Mouse (Mus musculus) G1E (cell line): Measurements from ENCODE around the gene Irf1. TPM values are rescaled to one million over a fixed set of nuclear protein-coding genes. Genes with fewer than 3 reads are reported as not detected.

Source experiments
- ATAC-seq: 2 replicates; pipeline ENCODE4 v1.8.0; 2016; ENCODE audit warnings: mild to moderate bottlenecking; ENCODE audit not compliant: insufficient number of reproducible peaks, poor library complexity, low FRiP score, severe bottlenecking; ENCODE audit errors: extremely low read depth
- DNase-seq: peaks from one replicate; pipeline ENCODE4 v3.0.0; 2012; ENCODE audit warnings: low spot score
- H3K27me3 ChIP-seq: 2 replicates; pipeline ENCODE4 v1.6.1; 2012; ENCODE audit warnings: mild to moderate bottlenecking, low read length, inconsistent platforms; ENCODE audit not compliant: insufficient read depth
- H3K36me3 ChIP-seq: replicated peaks from 2 replicates; pipeline ENCODE3; 2012; ENCODE audit warnings: mild to moderate bottlenecking, inconsistent platforms
- H3K4me1 ChIP-seq: 2 replicates; pipeline ENCODE4 v1.6.1; 2012; ENCODE audit warnings: low read depth, low read length, inconsistent platforms, mixed read lengths; ENCODE audit not compliant: insufficient read depth
- H3K4me3 ChIP-seq: 2 replicates; pipeline ENCODE4 v1.5.1; 2012; ENCODE audit warnings: low read depth, mild to moderate bottlenecking, inconsistent platforms, low read length, moderate library complexity, mixed read lengths
- H3K9me3 ChIP-seq: replicated peaks from 2 replicates; pipeline ENCODE4 v1.6.1; 2012; ENCODE audit warnings: inconsistent platforms
- CTCF ChIP-seq: IDR thresholded peaks from 2 replicates; pipeline ENCODE4 v1.5.1; 2012; ENCODE audit warnings: low read depth, low read length, inconsistent platforms, mixed read lengths
- GATA1 ChIP-seq: IDR thresholded peaks from 2 replicates; pipeline ENCODE4 v1.6.1; 2012; ENCODE audit warnings: borderline replicate concordance, low read length, inconsistent platforms, mixed read lengths
- GATA2 ChIP-seq: IDR thresholded peaks from 2 replicates; pipeline ENCODE4 v1.6.1; 2012; ENCODE audit warnings: low read depth, low read length, inconsistent platforms, borderline replicate concordance
- POLR2AphosphoS5 ChIP-seq: IDR thresholded peaks from 2 replicates; pipeline ENCODE4 v1.6.1; 2012; ENCODE audit warnings: low read depth, low read length, inconsistent platforms; ENCODE audit not compliant: insufficient replicate concordance
- TAL1 ChIP-seq: conservative IDR thresholded peaks from 2 replicates; pipeline ENCODE4 v1.6.1; 2012; ENCODE audit warnings: low read depth, low read length, inconsistent platforms, mixed read lengths
- polyA plus RNA-seq: library from polyadenylated mRNA; stranded (reverse); fragments of >175 nt; gene quantifications from 2 replicates; pipeline ENCODE4 v1.2.3, GENCODE M21; 2012
- total RNA-seq, 2 experiments: library from RNA; stranded (forward) in 1 of 2; stranded (reverse) in 1 of 2; fragments of 200-1000 nt in 1 of 2; fragments of >200 nt in 1 of 2; fragmentation: Nextera tagmentation in 1 of 2; gene quantifications; 2 replicates each; pipeline ENCODE4 v1.2.3; 2014 to 2017

Gene Irf1
- total and polyA plus RNA-seq, 3 experiments = 0.21 to 9.3 (median 2.5) TPM

GRCm38 (mm10) chr11:53810749-53811148, 40.9 kb downstream of the Irf1 start:
- H3K27me3 ChIP-seq = peaks cover 30% of the 10 kb centered on the region
- TF ChIP-seq TAL1 = no peak
- no peak for TF ChIP-seq GATA2
- TF ChIP-seq POLR2AphosphoS5 = no peak
- TF ChIP-seq GATA1 = no peak
- TF ChIP-seq CTCF = no peak
- no peaks in the 10 kb centered on the region for H3K4me1 ChIP-seq
- no peak overlapping the region for H3K4me3 ChIP-seq
- H3K36me3 ChIP-seq = no peaks in the 10 kb centered on the region
- DNase-seq (no peak), ATAC-seq (no peak)
- H3K9me3 ChIP-seq = no peaks in the 10 kb centered on the region

DNA sequence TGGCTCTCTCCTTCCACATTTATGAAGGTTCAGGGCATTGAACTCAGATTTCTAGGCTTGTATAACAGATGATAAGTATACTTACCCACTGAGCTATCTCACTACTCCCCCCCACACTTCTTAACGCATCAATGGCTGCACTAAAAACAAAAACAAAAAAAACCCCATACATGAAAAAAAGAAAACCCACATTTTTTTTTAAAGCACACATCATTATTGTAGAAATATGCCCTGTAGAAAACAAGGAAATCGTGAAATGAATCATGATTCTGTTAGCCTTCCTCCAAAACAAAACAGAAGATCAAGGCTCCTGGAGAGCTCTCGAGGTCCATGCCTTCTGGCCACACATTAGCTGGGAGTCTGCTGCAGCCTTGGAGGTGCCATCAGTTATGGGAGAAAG, 41.5 kb downstream of the Irf1 start:
- DNase-seq (no peak), ATAC-seq (no peak)
- H3K9me3 ChIP-seq = no peaks in the 10 kb centered on the region
- no peaks in the 10 kb centered on the region for H3K4me1 ChIP-seq
- H3K36me3 ChIP-seq = no peaks in the 10 kb centered on the region
- no peak for TF ChIP-seq GATA2
- TF ChIP-seq GATA1 = no peak
- no peak for TF ChIP-seq CTCF
- no peak for TF ChIP-seq TAL1
- TF ChIP-seq POLR2AphosphoS5 = no peak
- peaks cover 28% of the 10 kb centered on the region for H3K27me3 ChIP-seq
- H3K4me3 ChIP-seq = no peak overlapping the region

DNA sequence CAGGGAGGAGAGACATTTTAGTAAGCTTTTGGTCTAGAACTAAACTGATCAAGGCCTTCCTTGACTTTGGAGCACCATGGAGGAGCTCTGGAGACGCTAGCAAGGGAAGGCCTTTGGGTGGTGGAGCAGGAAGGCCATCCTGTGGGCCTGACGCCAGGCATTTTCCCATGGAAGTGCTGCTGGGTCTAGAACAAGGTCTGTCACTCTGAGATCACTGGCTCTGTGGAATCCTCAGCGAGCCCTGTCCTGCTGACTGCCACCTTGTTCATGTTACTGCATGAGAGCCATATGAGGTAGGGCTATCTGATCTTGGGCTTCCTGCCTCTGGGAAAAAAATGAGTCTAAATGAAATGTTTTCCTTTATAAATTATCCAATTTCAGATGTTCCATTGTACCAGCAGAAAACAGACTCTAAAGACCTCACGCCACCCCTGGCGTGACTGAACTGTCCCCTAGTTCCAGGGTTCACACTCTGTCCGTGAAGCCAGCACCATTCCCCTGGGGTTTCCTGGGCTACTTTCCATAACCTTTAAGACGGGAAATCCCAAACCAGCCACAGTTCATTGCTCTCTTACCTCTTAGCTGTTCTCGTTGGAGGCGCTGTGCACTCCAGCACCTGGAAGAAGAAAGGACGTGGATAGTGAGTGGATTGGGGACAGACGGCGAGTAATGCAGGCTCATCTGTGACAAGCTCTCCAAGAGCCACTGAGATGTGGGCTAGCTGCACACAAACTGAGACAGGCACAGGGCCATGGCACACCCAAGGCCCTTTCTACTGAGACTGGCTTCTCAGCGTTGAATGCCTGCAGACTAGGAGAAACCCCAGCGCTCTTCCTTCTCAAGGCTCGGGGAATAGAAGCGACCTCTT, 43.4 kb downstream of the Irf1 start:
- ATAC-seq (no peak), DNase-seq (no peak)
- no peak for TF ChIP-seq POLR2AphosphoS5
- no peak for TF ChIP-seq CTCF
- Histone ChIP-seq H3K9me3 (no peaks in the 10 kb centered on the region), H3K27me3 (peaks cover 28% of the 10 kb centered on the region; the same call in 1 of the 2 replicates), H3K36me3 (no peaks in the 10 kb centered on the region), H3K4me1 (no peaks in the 10 kb centered on the region), H3K4me3 (no peak overlapping the region)

- Histone ChIP-seq H3K4me1 (no peaks in the 10 kb centered on the region), H3K27me3 (peaks cover 27% of the 10 kb centered on the region; the same call in 1 of the 2 replicates), H3K4me3 (no peak overlapping the region), H3K36me3 (no peaks in the 10 kb centered on the region), H3K9me3 (no peaks in the 10 kb centered on the region)
- DNase-seq (no peak), ATAC-seq (no peak)
- TF ChIP-seq TAL1 (no peak), POLR2AphosphoS5 (no peak), GATA2 (no peak), CTCF (no peak), GATA1 (no peak)
Measured at GRCm38 (mm10) chr11:53814810-53815209, 45.0 kb downstream of the Irf1 start.

DNA sequence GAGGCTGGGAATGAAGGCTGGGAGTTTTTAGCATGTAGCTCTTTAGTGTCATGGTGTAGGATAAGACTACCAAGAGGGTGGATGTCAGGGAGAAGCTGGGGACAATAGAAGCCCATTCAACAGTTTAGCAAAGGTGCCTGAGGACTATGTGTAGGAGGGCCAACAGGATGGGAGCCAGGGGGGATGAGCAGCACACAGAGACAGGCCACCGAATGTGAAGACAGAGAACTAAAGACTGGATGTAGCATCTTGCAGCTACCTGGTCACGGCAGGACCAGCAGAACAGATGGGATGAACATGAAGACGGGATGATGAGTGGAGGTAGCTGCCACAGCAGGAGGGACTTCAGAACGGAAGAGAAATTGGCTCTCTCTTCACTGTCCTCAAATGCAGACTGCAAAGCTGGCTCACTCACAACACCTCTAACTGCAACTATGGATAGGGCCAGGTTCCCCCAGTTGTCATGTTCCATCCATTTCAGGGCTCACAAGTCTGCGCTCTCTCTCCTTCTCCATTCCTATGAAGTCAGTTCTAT, 47.1 kb downstream of the Irf1 start:
- no peak for ATAC-seq
- H3K4me1 ChIP-seq = peaks cover 5% of the 10 kb centered on the region
- no peak for DNase-seq
- TF ChIP-seq POLR2AphosphoS5 = no peak
- no peak for TF ChIP-seq TAL1
- TF ChIP-seq CTCF = no peak
- TF ChIP-seq GATA2 = no peak
- TF ChIP-seq GATA1 = no peak
- H3K9me3 ChIP-seq = no peaks in the 10 kb centered on the region
- no peaks in the 10 kb centered on the region for H3K36me3 ChIP-seq
- H3K4me3 ChIP-seq = no peak overlapping the region
- peaks cover 16% of the 10 kb centered on the region; the same call in 1 of the 2 replicates for H3K27me3 ChIP-seq

DNA sequence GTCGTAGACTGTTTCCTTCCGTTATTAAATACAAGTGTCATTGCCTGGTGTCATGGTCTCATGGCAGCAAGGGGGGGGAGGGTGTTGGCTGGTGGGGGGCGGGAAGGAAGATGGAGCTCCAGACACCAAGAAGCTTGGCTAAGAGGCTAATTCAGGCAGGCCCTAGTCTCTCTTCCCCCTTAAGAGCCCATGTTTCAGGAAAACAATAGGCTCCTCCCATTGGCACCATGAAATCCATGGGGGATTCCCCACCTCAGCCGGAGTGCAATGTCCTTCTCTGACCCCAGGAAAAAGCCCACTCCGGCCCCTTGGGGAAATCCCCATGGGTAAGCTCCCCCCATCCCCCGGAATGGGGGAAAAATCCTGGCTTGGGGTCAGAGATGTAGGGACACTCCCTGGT, 49.0 kb downstream of the Irf1 start:
- no peaks in the 10 kb centered on the region for H3K9me3 ChIP-seq
- ATAC-seq (no peak), DNase-seq (no peak)
- no peak overlapping the region for H3K4me3 ChIP-seq
- H3K4me1 ChIP-seq = peaks cover 5% of the 10 kb centered on the region
- peaks cover 13% of the 10 kb centered on the region for H3K27me3 ChIP-seq
- no peak for TF ChIP-seq CTCF
- H3K36me3 ChIP-seq = no peaks in the 10 kb centered on the region
